Mouse (Mus musculus): ENCODE results near the gene Ephb1. TPM values are rescaled to one million over a fixed set of nuclear protein-coding genes. Genes with fewer than 3 reads are reported as not detected.

The Ephb1 gene
- polyA plus RNA-seq, 1 experiment from 2014 or later = 9.5 TPM

- DNase-seq (ENCODE audit: low spot score) = no peak
- 83% methylated on average over 6 of the region's 6 CpGs for WGBS
Measured at GRCm38 (mm10) chr9:102039011-102039733, 315.3 kb downstream of the Ephb1 start.

GRCm38 (mm10) chr9:102036132-102036531 lies 318.4 kb downstream of the Ephb1 start:
- H3K4me3 ChIP-seq = no peak overlapping the region
- no peaks in the 10 kb centered on the region for H3K27me3 ChIP-seq (ENCODE audit: low read depth, poor library complexity, severe bottlenecking)
- 0 out of 2 replicates have a peak, but pooled peaks cover 4% of the 10 kb centered on the region for H3K36me3 ChIP-seq
- H3K4me1 ChIP-seq = peaks cover 9% of the 10 kb centered on the region
- no peak for DNase-seq (ENCODE audit: low spot score)
- 70% methylated on average over 5 of the region's 5 CpGs for WGBS
- H3K9me3 ChIP-seq (replicated peaks) = no peaks in the 10 kb centered on the region
- H3K27ac ChIP-seq (replicated peaks) = no peak overlapping the region

More at GRCm38 (mm10) chr9:102039011-102039733, 315.3 kb downstream of the Ephb1 start:
- H3K27ac ChIP-seq (replicated peaks) = no peak overlapping the region
- no peaks in the 10 kb centered on the region for H3K27me3 ChIP-seq (ENCODE audit: low read depth, poor library complexity, severe bottlenecking)
- 0 out of 2 replicates have a peak, but pooled peaks cover 4% of the 10 kb centered on the region for H3K36me3 ChIP-seq
- no peak overlapping the region for H3K4me3 ChIP-seq
- no peaks in the 10 kb centered on the region; the same call in 1 of the 2 replicates for H3K4me1 ChIP-seq
- H3K9me3 ChIP-seq (replicated peaks) = no peaks in the 10 kb centered on the region

- DNase-seq (ENCODE audit: low spot score) = no peak
- Histone ChIP-seq H3K27ac (replicated peaks) (no peak overlapping the region), H3K9me3 (replicated peaks) (no peaks in the 10 kb centered on the region), H3K36me3 (no peaks in the 10 kb centered on the region), H3K4me1 (peaks cover 14% of the 10 kb centered on the region), H3K4me3 (no peak overlapping the region), H3K27me3 (ENCODE audit: low read depth, poor library complexity, severe bottlenecking) (no peaks in the 10 kb centered on the region)
- WGBS = 81% methylated on average over 5 of the region's 5 CpGs
Measured at GRCm38 (mm10) chr9:102033231-102033630, 321.3 kb downstream of the Ephb1 start.

GRCm38 (mm10) chr9:102032376-102032775 lies 322.1 kb downstream of the Ephb1 start:
- peaks cover 14% of the 10 kb centered on the region for H3K4me1 ChIP-seq
- no peak overlapping the region for H3K27ac ChIP-seq (replicated peaks)
- H3K27me3 ChIP-seq (ENCODE audit: low read depth, poor library complexity, severe bottlenecking) = no peaks in the 10 kb centered on the region
- DNase-seq (ENCODE audit: low spot score) = no peak
- H3K4me3 ChIP-seq = no peak overlapping the region
- WGBS = 78% methylated on average over 8 of the region's 8 CpGs
- no peaks in the 10 kb centered on the region for H3K36me3 ChIP-seq
- H3K9me3 ChIP-seq (replicated peaks) = no peaks in the 10 kb centered on the region

- Histone ChIP-seq H3K27ac (replicated peaks) (no peak overlapping the region), H3K4me3 (no peak overlapping the region), H3K36me3 (no peaks in the 10 kb centered on the region), H3K9me3 (replicated peaks) (no peaks in the 10 kb centered on the region), H3K27me3 (ENCODE audit: low read depth, poor library complexity, severe bottlenecking) (no peaks in the 10 kb centered on the region), H3K4me1 (peaks cover 14% of the 10 kb centered on the region)
- no peak for DNase-seq (ENCODE audit: low spot score)
- 73% methylated on average over 7 of the region's 7 CpGs for WGBS
Measured at GRCm38 (mm10) chr9:102029661-102030060, 324.8 kb downstream of the Ephb1 start.

- no peaks in the 10 kb centered on the region for H3K36me3 ChIP-seq
- H3K9me3 ChIP-seq (replicated peaks) = no peaks in the 10 kb centered on the region
- DNase-seq (ENCODE audit: low spot score) = peak; percentile 8
- no peak overlapping the region for H3K4me3 ChIP-seq
- H3K4me1 ChIP-seq = peaks cover 9% of the 10 kb centered on the region; the same call in 1 of the 2 replicates
- WGBS = 89% methylated on average over 2 of the region's 2 CpGs
- H3K27ac ChIP-seq (replicated peaks) = no peak overlapping the region
- no peaks in the 10 kb centered on the region for H3K27me3 ChIP-seq (ENCODE audit: low read depth, poor library complexity, severe bottlenecking)
Measured at GRCm38 (mm10) chr9:102026136-102026535, 328.4 kb downstream of the Ephb1 start.

- DNase-seq (ENCODE audit: low spot score) = peak; percentile 3
- no peaks in the 10 kb centered on the region for H3K27me3 ChIP-seq (ENCODE audit: low read depth, poor library complexity, severe bottlenecking)
- H3K4me1 ChIP-seq = peaks cover 9% of the 10 kb centered on the region; the same call in 1 of the 2 replicates
- H3K4me3 ChIP-seq = no peak overlapping the region
- no peak overlapping the region for H3K27ac ChIP-seq (replicated peaks)
- H3K36me3 ChIP-seq = no peaks in the 10 kb centered on the region
- H3K9me3 ChIP-seq (replicated peaks) = no peaks in the 10 kb centered on the region; the same call in 1 of the 2 replicates
- 93% methylated on average over 6 of the region's 6 CpGs for WGBS
Measured at GRCm38 (mm10) chr9:102025141-102025540, 329.4 kb downstream of the Ephb1 start.

- peaks cover 10% of the 10 kb centered on the region; the same call in 1 of the 2 replicates for H3K9me3 ChIP-seq (replicated peaks)
- H3K27me3 ChIP-seq (ENCODE audit: low read depth, poor library complexity, severe bottlenecking) = no peaks in the 10 kb centered on the region
- DNase-seq (ENCODE audit: low spot score) = no peak
- H3K4me1 ChIP-seq = no peaks in the 10 kb centered on the region
- no peaks in the 10 kb centered on the region for H3K36me3 ChIP-seq
- no peak overlapping the region for H3K4me3 ChIP-seq
- H3K27ac ChIP-seq (replicated peaks) = no peak overlapping the region
Measured at GRCm38 (mm10) chr9:102015516-102015915, 339.0 kb downstream of the Ephb1 start.

GRCm38 (mm10) chr9:102007706-102008105 lies 346.8 kb downstream of the Ephb1 start:
- Histone ChIP-seq H3K27me3 (ENCODE audit: low read depth, poor library complexity, severe bottlenecking) (0 out of 2 replicates have a peak, but pooled peaks cover 11% of the 10 kb centered on the region), H3K4me3 (no peak overlapping the region), H3K9me3 (replicated peaks) (no peaks in the 10 kb centered on the region), H3K27ac (replicated peaks) (no peak overlapping the region), H3K4me1 (peaks cover 8% of the 10 kb centered on the region), H3K36me3 (no peaks in the 10 kb centered on the region)
- DNase-seq (ENCODE audit: low spot score) = no peak
- 89% methylated on average over 10 of the region's 10 CpGs for WGBS

- Histone ChIP-seq H3K9me3 (replicated peaks) (no peaks in the 10 kb centered on the region), H3K27me3 (ENCODE audit: low read depth, poor library complexity, severe bottlenecking) (0 out of 2 replicates have a peak, but pooled peaks cover 11% of the 10 kb centered on the region), H3K4me3 (no peak overlapping the region), H3K4me1 (peaks cover 13% of the 10 kb centered on the region), H3K27ac (replicated peaks) (no peak overlapping the region), H3K36me3 (no peaks in the 10 kb centered on the region)
- DNase-seq (ENCODE audit: low spot score) = no peak
- WGBS = 88% methylated on average over 2 of the region's 2 CpGs
Measured at GRCm38 (mm10) chr9:102006539-102006938, 348.0 kb downstream of the Ephb1 start.

GRCm38 (mm10) chr9:102002920-102003319 lies 351.6 kb downstream of the Ephb1 start:
- H3K27ac ChIP-seq (replicated peaks) = peak overlapping the region; percentile 6; the same call in 1 of the 2 replicates
- no peaks in the 10 kb centered on the region; the same call in 1 of the 2 replicates for H3K9me3 ChIP-seq (replicated peaks)
- no peak overlapping the region for H3K4me3 ChIP-seq
- peaks cover 13% of the 10 kb centered on the region for H3K4me1 ChIP-seq
- 0 out of 2 replicates have a peak, but pooled peaks cover 11% of the 10 kb centered on the region for H3K27me3 ChIP-seq (ENCODE audit: low read depth, poor library complexity, severe bottlenecking)
- peaks cover 6% of the 10 kb centered on the region; the same call in 1 of the 2 replicates for H3K36me3 ChIP-seq
- DNase-seq (ENCODE audit: low spot score) = no peak
- 46% methylated on average over 5 of the region's 5 CpGs for WGBS

GRCm38 (mm10) chr9:102002186-102002585 lies 352.3 kb downstream of the Ephb1 start:
- H3K4me3 ChIP-seq = no peak overlapping the region
- peaks cover 13% of the 10 kb centered on the region for H3K4me1 ChIP-seq
- H3K9me3 ChIP-seq (replicated peaks) = no peaks in the 10 kb centered on the region; the same call in 1 of the 2 replicates
- 0 out of 2 replicates have a peak, but pooled peaks cover 11% of the 10 kb centered on the region for H3K27me3 ChIP-seq (ENCODE audit: low read depth, poor library complexity, severe bottlenecking)
- H3K36me3 ChIP-seq = peaks cover 6% of the 10 kb centered on the region; the same call in 1 of the 2 replicates
- H3K27ac ChIP-seq (replicated peaks) = no peak overlapping the region
- no peak for DNase-seq (ENCODE audit: low spot score)
- 94% methylated on average over 10 of the region's 10 CpGs for WGBS

- H3K4me3 ChIP-seq = no peak overlapping the region
- 96% methylated on average over 11 of the region's 11 CpGs for WGBS
- H3K9me3 ChIP-seq (replicated peaks) = no peaks in the 10 kb centered on the region; the same call in 1 of the 2 replicates
- H3K27me3 ChIP-seq (ENCODE audit: low read depth, poor library complexity, severe bottlenecking) = 0 out of 2 replicates have a peak, but pooled peaks cover 11% of the 10 kb centered on the region
- peaks cover 14% of the 10 kb centered on the region for H3K4me1 ChIP-seq
- peaks cover 6% of the 10 kb centered on the region; the same call in 1 of the 2 replicates for H3K36me3 ChIP-seq
- no peak for DNase-seq (ENCODE audit: low spot score)
- H3K27ac ChIP-seq (replicated peaks) = no peak overlapping the region
Measured at GRCm38 (mm10) chr9:102001633-102002165, 352.8 kb downstream of the Ephb1 start.

All from midbrain, embryonic 10.5 days (tissue).